Mouse (Mus musculus) lung, postnatal 0 days (tissue): Measurements from ENCODE around the gene Osbpl6.

Experiments
- CTCF ChIP-seq: IDR thresholded peaks from 2 replicates; pipeline ENCODE4 v1.5.1; 2016; ENCODE audit warnings: antibody characterized with exemption, mild to moderate bottlenecking
- EP300 ChIP-seq: IDR thresholded peaks from 2 replicates; pipeline ENCODE4 v1.6.1; 2016; ENCODE audit warnings: antibody characterized with exemption, mild to moderate bottlenecking, control low read depth

DNA sequence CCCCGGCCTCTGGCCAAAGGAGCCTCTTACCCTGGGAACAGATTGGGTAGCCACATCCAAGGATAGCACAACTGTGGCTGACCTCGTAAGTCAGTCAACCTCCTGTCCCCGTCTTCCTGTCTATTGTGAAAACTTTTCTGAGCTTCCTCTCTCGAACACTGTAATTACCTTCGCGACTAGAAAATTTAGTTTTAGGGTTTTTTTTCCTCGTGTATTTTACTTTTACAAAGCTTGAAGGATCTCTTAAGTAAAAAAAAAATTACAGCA is 35.7 kb upstream of the Osbpl6 start:
- TF ChIP-seq EP300 (no peak), CTCF (no peak)
